Mouse (Mus musculus) liver, embryonic 15.5 days (tissue): ENCODE measurements around the gene Rell1. TPM values are rescaled to one million over a fixed set of nuclear protein-coding genes. Genes with fewer than 3 reads are reported as not detected.

ENCODE experiments used
- ATAC-seq: fragments of 200-750 bp; cut with Nextera tagmentation; 2 replicates; pipeline ENCODE4 v1.8.0; 2017; ENCODE audit warnings: moderate number of reproducible peaks, mild to moderate bottlenecking, moderate library complexity; ENCODE audit not compliant: insufficient read depth
- H3K27ac ChIP-seq: fragments of 300-500 bp; sonication (generic); replicated peaks from 2 replicates; pipeline ENCODE4 v1.5.1; 2015; ENCODE audit warnings: mild to moderate bottlenecking, inconsistent platforms
- H3K27me3 ChIP-seq: fragments of 300-500 bp; sonication (generic); 2 replicates; pipeline ENCODE4 v1.6.1; 2015; ENCODE audit warnings: mild to moderate bottlenecking, inconsistent platforms
- H3K36me3 ChIP-seq: fragments of 300-500 bp; sonication (generic); replicated peaks from 2 replicates; pipeline ENCODE4 v1.6.1; 2015; ENCODE audit warnings: moderate library complexity, mild to moderate bottlenecking, inconsistent platforms
- H3K4me1 ChIP-seq: fragments of 300-500 bp; sonication (generic); replicated peaks from 2 replicates; pipeline ENCODE4 v1.6.1; 2015; ENCODE audit warnings: inconsistent platforms
- H3K4me2 ChIP-seq: fragments of 300-500 bp; sonication (generic); 2 replicates; pipeline ENCODE4 v1.6.1; 2015; ENCODE audit warnings: moderate library complexity, mild to moderate bottlenecking, inconsistent platforms
- H3K4me3 ChIP-seq: fragments of 300-500 bp; sonication (generic); replicated peaks from 2 replicates; pipeline ENCODE4 v1.5.1; 2015; ENCODE audit warnings: mild to moderate bottlenecking, inconsistent platforms
- H3K9ac ChIP-seq: fragments of 300-500 bp; sonication (generic); 2 replicates; pipeline ENCODE4 v1.6.1; 2015; ENCODE audit warnings: moderate library complexity, mild to moderate bottlenecking, inconsistent platforms
- H3K9me3 ChIP-seq: fragments of 300-500 bp; sonication (generic); replicated peaks from 2 replicates; pipeline ENCODE4 v1.6.1; 2016; ENCODE audit warnings: inconsistent platforms
- WGBS: fragments of 180-500 bp; shearing (Covaris S2); methylation state at CpG from one replicate; pipeline ENCODE4 v1.1.7; 2015; ENCODE audit warnings: mixed read lengths; ENCODE audit not compliant: insufficient replicate concordance; 5-methylcytosine and 5-hydroxymethylcytosine counted together
- polyA plus RNA-seq: library from polyadenylated mRNA; unstranded; fragments of >200 nt; fragmentation: Nextera tagmentation; extraction: Ambion mirVana; gene quantifications from 2 replicates; pipeline ENCODE4 v1.2.1, GENCODE M21; 2015

The Rell1 gene
- polyA plus RNA-seq, 1 experiment from 2014 or later, result 8.8 TPM

DNA sequence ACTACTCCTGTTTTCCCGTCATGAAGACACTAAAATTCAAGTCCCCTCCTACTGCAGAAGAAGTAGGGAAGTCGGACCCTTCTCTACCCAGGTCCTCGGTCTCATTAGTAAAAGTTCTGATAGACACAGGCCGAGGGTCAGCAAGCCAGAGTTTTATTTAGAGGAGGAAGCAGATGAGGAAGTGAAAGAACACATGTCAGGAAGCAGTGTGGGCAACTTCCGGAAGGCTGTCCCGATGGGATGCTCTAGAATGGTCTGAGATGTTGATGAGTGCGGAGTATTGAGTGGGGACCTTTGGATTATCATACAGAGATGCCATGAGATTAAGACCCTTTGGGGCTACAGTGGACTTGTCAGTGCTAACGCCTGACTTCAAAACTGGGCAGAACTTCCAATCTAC, 109.8 kb downstream of the Rell1 start:
- H3K9me3 ChIP-seq, result no peaks in the 10 kb centered on the region
- H3K4me1 ChIP-seq, result no peaks in the 10 kb centered on the region
- no peak overlapping the region for H3K9ac ChIP-seq
- WGBS, result 36% methylated on average over 8 of the region's 8 CpGs
- no peak overlapping the region for H3K4me2 ChIP-seq
- no peak for ATAC-seq
- H3K36me3 ChIP-seq, result no peaks in the 10 kb centered on the region; the same call in 1 of the 2 replicates
- H3K27me3 ChIP-seq, result no peaks in the 10 kb centered on the region
- H3K27ac ChIP-seq, result no peak overlapping the region
- H3K4me3 ChIP-seq, result no peak overlapping the region

Other genes with a start within 250 kb of the Rell1 start
- gene 0610040J01Rik, start 156.5 kb downstream of the Rell1 start, polyA plus RNA-seq, result 20.4 and 24.6 TPM in 2 replicates
- 15.1 and 16.8 TPM in 2 replicates for gene Pgm2, start 124.1 kb upstream of the Rell1 start, polyA plus RNA-seq
- gene Tbc1d1, start 187.4 kb upstream of the Rell1 start, polyA plus RNA-seq, result 5.7 and 6.3 TPM in 2 replicates